Mouse (Mus musculus) kidney, adult 2 months (tissue): Measurements from ENCODE around the gene Nubpl.

Source experiments
- CTCF ChIP-seq: fragments of 200-500 bp; conservative IDR thresholded peaks from 2 replicates; pipeline ENCODE4 v1.5.1; 2011; ENCODE audit warnings: low read depth, mild to moderate bottlenecking, control low read depth, low read length, moderate library complexity, mixed read lengths; ENCODE audit not compliant: insufficient read depth, insufficient read length
- POLR2A ChIP-seq: fragments of 200-500 bp; IDR thresholded peaks from one replicate; pipeline ENCODE4 v1.6.1; 2011; ENCODE audit warnings: low read depth, low read length, control low read depth

DNA sequence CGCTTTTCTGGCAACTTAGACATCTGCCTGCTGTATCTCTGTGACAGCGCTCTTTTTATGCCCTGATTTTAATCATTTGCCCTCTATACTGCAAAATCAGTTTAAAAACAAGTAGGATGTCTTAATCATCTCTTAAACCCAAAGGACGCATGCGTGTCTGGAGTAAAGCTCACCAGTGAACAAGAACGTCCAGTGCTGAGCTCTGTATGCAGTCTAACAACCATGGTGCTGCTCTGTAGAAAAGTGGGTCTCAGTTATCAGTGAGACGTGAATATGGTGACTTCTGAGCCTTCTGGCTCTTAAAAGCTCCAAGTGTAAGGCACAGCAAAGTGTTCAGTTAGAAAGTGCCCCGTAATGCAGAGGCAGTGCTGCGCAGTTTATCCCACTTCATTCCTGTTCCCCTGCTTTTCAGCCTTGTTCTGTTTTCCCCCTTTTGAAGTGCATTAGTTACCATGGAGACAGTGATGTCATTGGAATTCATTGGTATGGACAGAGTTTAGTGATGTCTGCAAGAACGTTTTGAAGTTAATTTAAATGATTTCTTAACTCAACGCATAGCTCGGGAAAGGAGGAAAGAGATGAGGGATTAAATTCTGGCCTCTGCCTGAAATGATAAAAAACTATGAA, 191.5 kb downstream of the Nubpl start:
- TF ChIP-seq CTCF (no peak), POLR2A (no peak)
